Mouse (Mus musculus): ENCODE results near the gene Pibf1.

Gene Pibf1

GRCm38 (mm10) chr14:99099267-99099966 is at the start of gene Pibf1, which contains the start of gene Dis3:
Pibf1 (plus strand) TSS chr14:99099424.
Dis3 (minus strand) TSS chr14:99099770.
- DNase-seq (ENCODE audit: low read depth) = peak; percentile 97

GRCm38 (mm10) chr14:99058959-99059586 is 40.2 kb upstream of the Pibf1 start:
- DNase-seq (ENCODE audit: low read depth) = no peak

GRCm38 (mm10) chr14:99060616-99061015 is 38.6 kb upstream of the Pibf1 start:
- no peak for DNase-seq (ENCODE audit: low read depth)

DNA sequence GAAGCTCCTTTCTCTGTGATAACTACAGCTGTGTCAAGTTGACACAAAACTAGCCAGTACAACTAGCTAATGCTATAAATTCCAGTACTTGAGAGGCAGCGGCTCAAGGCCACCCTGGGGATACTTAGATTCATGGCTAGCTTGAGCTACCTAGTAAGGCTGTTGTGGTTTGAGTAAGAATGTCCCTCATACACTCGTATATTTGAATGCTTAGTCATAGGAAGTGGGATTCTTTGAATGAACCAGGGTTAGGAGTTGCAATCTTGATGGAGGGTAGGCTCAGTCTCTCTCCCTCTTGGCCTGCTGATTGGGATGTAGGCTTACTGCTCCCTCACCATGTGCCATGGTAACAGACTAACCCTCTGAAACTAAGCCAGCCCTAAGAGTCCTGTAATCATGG is 36.1 kb upstream of the Pibf1 start:
- DNase-seq (ENCODE audit: low read depth) = peak; percentile 55

- no peak for DNase-seq (ENCODE audit: low read depth)
These were observed 28.1 kb upstream of the Pibf1 start for GRCm38 (mm10) chr14:99071146-99071545.

DNA sequence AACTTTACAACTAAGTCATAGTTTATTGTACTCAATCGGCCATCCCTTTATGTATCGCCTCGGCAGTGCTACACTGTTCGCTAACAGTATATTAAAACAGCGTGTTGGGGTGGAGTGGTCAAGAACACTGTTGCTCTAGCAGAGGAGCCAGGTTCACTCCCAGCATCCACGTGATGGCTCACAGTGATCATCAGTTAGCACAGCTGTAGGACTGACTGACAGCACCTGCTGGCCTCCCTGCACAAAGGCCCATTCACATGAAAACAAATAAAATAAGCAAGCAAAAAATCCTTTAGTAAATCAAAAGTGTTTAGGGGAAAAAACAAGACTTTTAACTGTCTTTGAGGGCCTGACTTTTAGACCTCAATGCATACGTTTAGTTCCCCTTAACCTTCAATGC is 10.3 kb upstream of the Pibf1 start:
- DNase-seq (ENCODE audit: low read depth) = no peak

- peak; percentile 66 for DNase-seq (ENCODE audit: low read depth)
These were observed 853 bp downstream of the Pibf1 start for GRCm38 (mm10) chr14:99099967-99100587.

- DNase-seq (ENCODE audit: low read depth) = no peak
These were observed 3.8 kb downstream of the Pibf1 start for GRCm38 (mm10) chr14:99103050-99103449.

- DNase-seq (ENCODE audit: low read depth) = peak; percentile 54
These were observed 5.4 kb downstream of the Pibf1 start for GRCm38 (mm10) chr14:99104542-99105123.

GRCm38 (mm10) chr14:99106671-99107070 is 7.4 kb downstream of the Pibf1 start:
- no peak for DNase-seq (ENCODE audit: low read depth)

- DNase-seq (ENCODE audit: low read depth) = no peak
These were observed 8.5 kb downstream of the Pibf1 start for GRCm38 (mm10) chr14:99107631-99108187.

DNA sequence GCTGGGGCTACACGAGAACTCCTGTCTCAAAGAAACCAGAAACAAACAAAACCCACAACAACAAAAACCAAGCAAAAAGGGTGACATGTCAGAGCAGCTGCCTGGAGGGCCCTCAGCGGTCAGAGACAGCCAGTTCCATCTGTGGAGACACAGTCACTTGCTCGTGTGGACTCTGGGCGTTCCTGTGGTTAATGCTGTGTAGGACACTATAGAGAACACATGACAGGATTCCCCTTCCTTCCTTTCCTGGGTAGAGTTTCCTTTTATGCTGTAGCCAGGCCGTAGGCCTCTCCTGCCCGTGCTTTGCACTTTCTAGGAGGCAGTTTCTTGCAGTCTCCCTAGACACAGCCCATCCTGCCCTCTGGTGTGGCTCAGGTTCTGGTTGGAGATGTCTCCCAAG is 9.5 kb downstream of the Pibf1 start:
- DNase-seq (ENCODE audit: low read depth) = peak; percentile 63

- DNase-seq (ENCODE audit: low read depth) = peak; percentile 53
These were observed 18.4 kb downstream of the Pibf1 start for GRCm38 (mm10) chr14:99117576-99117975.

- no peak for DNase-seq (ENCODE audit: low read depth)
These were observed 22.5 kb downstream of the Pibf1 start for GRCm38 (mm10) chr14:99121584-99122339.

GRCm38 (mm10) chr14:99124076-99124475 is 24.9 kb downstream of the Pibf1 start:
- DNase-seq (ENCODE audit: low read depth) = peak; percentile 39

DNA sequence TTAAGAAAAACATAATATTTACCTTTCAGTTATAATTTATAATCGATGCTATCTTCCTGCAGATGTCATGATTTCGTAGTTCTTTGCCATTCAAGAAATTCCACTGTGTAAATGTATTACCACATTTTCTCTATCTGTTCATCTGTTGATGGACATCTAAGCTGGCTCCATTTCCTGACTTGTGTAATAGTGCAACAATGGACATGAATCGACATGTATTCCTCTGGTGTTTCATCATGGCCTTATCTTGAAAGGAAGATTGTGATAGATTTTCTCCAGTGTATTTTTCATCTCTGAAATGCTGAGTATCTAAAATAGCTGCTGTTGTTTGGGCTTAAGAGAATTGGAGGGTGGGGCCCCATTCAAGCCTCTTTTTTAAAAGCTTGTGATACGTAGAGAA is 27.5 kb downstream of the Pibf1 start:
- DNase-seq (ENCODE audit: low read depth) = peak; percentile 79

DNA sequence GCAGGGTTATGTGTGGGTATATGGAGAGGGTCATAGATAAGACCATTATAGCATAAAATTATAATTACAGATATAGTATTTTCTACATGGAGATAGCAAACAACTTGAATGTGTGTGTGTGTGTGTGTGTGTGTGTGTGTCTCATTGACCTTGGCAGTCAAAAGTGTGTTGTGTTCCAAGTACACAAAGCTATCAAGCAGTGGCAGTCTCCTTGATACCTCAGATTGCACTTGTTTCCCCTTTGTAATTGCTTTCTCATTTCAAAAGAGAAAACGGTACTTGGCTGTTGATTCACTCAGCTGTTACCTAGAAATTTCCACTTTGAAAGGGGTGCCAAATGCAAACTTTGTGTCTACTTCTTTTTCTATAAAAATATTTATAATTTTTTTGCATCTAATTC is 28.3 kb downstream of the Pibf1 start:
- no peak for DNase-seq (ENCODE audit: low read depth)

GRCm38 (mm10) chr14:99129050-99129449 is 29.8 kb downstream of the Pibf1 start:
- DNase-seq (ENCODE audit: low read depth) = no peak

- peak; percentile 60 for DNase-seq (ENCODE audit: low read depth)
These were observed 34.8 kb downstream of the Pibf1 start for GRCm38 (mm10) chr14:99134048-99134447.

GRCm38 (mm10) chr14:99135761-99136160 is 36.5 kb downstream of the Pibf1 start:
- DNase-seq (ENCODE audit: low read depth) = no peak

DNA sequence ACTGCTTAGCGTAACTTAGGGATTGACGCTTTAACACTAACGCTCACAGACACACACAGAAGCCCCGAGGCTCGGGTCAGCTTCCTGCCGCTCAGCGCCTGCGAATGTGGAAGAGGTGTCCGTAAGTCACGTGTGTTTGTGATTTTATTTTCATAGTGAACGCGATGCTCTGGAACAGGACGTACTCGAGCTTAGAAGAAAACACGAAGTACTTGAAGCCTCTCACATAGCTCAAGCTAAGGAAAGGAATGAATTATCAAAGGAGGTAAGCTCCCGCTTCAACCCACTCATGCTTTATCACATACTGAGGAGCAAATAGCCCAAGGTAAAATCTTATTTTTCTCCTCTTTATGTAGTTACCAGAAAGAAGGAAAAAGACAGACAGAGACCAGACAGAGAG is 37.1 kb downstream of the Pibf1 start:
- DNase-seq (ENCODE audit: low read depth) = no peak

DNA sequence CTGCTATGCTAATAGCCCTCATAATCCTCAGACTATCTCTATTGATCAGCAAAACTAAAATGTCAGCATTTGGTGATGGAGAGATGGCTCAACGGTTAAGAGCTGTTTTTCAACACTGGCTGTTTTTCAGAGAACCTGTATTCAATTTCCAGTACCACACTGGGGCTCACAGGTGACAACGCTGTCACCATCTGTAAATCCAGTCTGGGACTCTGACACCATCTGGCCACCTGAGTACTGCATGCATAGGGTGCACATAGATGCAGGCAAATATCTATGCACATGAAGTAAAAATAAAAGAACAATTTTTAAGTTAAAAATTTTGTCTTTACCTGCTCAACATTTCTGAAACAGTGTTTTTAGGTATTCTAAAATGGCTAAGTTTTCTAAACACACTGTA is 40.8 kb downstream of the Pibf1 start:
- DNase-seq (ENCODE audit: low read depth) = no peak
